Mouse (Mus musculus): Measurements from ENCODE around the gene Mrpl38. TPM values are rescaled to one million over a fixed set of nuclear protein-coding genes. Genes with fewer than 3 reads are reported as not detected.
"Not testable (repeated sequence)": the region's sequence is repeated elsewhere in the genome, so short reads cannot be mapped to it uniquely, and the experiment has no call there.

The Mrpl38 gene
- polyA plus RNA-seq, 1 experiment from 2014 or later: 66.6 TPM

DNA sequence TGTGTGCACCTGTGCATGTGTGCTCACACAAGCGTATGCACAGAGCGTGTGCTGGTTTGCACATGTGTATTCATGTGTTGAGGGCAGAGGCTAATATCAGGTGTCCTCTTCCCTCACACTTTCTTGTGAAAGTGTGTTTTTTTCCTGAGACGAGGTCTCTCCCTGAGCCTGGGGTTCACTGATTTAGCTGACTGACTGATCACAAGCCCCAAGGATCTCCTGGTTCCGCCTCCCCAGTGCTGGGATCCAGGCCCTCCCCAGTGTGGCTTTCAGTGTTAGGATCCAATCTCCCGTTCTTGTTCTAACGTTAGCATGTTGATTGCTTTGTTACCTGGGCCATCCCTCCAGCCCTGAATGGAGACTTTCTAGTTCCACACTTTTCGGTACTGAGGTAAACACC, 37.8 kb downstream of the Mrpl38 start:
- H3K36me3 ChIP-seq: no peaks in the 10 kb centered on the region
- DNase-seq (no peak), ATAC-seq (ENCODE audit: low read depth) (no peak)
- H3K27ac ChIP-seq: no peak overlapping the region
- WGBS (ENCODE audit: insufficient replicate concordance): 67% methylated on average over 7 of the region's 7 CpGs
- H3K4me1 ChIP-seq (replicated peaks): peaks cover 73% of the 10 kb centered on the region
- no peak overlapping the region for H3K4me2 ChIP-seq
- H3K27me3 ChIP-seq: peaks cover 5% of the 10 kb centered on the region
- H3K4me3 ChIP-seq (replicated peaks): no peak overlapping the region
- H3K9me3 ChIP-seq (replicated peaks): 0 out of 2 replicates have a peak, but pooled peaks cover 4% of the 10 kb centered on the region
- H3K9ac ChIP-seq: no peak overlapping the region

DNA sequence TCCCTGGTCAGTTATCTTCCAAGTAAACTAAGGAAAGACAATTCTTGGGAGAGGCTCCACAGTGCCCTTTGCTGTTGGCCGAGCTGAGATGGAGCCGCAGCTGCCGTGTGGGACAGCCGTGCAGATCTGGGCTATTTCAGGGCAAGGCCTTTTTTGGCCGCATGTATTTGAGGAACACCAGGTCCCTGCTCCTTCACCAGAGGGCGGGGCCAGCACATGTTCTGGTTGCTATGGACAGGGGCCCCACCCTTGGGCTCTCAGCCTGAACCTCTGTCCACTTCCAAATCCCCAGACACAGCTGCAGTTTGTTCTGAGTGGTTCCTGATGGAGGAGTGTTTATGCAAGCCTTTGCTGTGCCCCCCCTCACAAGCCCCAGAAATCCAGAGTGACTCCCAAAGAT, 38.3 kb downstream of the Mrpl38 start:
- Histone ChIP-seq H3K36me3 (no peaks in the 10 kb centered on the region), H3K4me2 (no peak overlapping the region), H3K27me3 (peaks cover under 1% of the 10 kb centered on the region; the same call in 1 of the 2 replicates), H3K4me3 (replicated peaks) (no peak overlapping the region), H3K9me3 (replicated peaks) (0 out of 2 replicates have a peak, but pooled peaks cover 4% of the 10 kb centered on the region), H3K9ac (no peak overlapping the region), H3K4me1 (replicated peaks) (peaks cover 69% of the 10 kb centered on the region), H3K27ac (peak overlapping the region; percentile 36; the same call in 1 of the 2 replicates)
- ATAC-seq (ENCODE audit: low read depth): no peak
- 47% methylated on average over 6 of the region's 6 CpGs for whole genome bisulfite sequencing (ENCODE audit: insufficient replicate concordance)
- no peak for DNase-seq

DNA sequence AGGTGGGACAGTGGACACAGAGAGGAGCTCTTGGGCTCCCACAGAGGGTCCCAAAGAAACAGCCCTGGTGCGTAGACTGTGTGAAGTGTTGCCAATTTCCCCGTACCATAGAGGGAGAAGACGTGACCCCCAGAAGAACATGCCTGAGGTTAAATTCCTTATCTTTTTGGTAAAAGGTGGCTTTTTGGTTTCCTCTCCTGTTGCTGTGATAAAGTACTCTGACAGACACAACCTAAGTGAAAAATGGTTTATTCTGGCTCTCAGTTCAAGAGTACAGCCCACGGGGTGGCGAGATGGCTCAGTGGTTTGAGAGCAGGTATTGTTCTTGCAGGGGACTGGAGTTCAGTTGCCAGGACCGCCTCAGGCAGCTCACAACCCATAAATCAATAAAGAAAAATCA, 39.2 kb downstream of the Mrpl38 start:
- ATAC-seq (ENCODE audit: low read depth): no peak
- no peaks in the 10 kb centered on the region for H3K27me3 ChIP-seq
- H3K4me1 ChIP-seq (replicated peaks): peaks cover 66% of the 10 kb centered on the region
- H3K9ac ChIP-seq: no peak overlapping the region
- DNase-seq: no peak
- 34% methylated on average over 6 of the region's 6 CpGs for WGBS (ENCODE audit: insufficient replicate concordance)
- no peaks in the 10 kb centered on the region for H3K36me3 ChIP-seq
- H3K27ac ChIP-seq: peak overlapping the region; percentile 36; the same call in 1 of the 2 replicates
- H3K9me3 ChIP-seq (replicated peaks): 0 out of 2 replicates have a peak, but pooled peaks cover 4% of the 10 kb centered on the region
- H3K4me3 ChIP-seq (replicated peaks): no peak overlapping the region
- H3K4me2 ChIP-seq: no peak overlapping the region

DNA sequence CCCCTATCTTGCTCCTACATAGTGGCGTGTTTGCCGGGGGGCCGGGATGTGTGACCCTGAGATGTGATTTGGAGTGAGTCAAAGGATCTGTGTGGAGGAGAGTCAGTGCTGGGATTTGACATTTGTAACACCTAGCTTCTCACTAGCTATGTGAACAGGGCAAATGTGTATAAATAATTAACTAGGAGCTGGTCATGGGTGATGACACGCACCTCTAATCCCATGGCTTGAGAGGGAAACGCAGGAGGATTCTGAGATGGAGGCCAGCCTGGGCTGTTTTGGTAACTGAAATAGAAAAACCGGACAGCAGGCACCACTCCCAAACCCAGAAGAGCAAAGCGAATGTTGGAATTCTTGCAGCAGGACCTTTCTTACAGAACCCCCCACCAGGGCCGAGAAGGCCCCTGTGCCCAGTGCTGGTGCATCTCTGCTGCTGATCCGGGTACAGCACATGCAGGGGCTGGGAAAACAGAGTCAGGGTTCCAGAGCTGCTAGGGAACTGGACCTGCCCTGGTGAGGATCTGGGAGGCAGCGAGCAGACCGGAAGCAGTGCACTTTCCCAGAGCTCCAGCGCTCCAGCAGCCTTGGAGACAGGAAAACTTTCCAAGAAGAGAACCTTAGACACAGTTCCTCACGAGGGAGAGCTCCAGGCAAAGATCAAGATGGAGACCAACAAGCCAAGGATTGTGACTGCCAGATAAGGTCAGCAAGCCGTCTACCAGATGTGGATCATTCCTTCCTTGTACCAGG, 39.8 kb downstream of the Mrpl38 start:
- no peak for DNase-seq
- Histone ChIP-seq H3K9ac (no peak overlapping the region; the same call in 1 of the 2 replicates), H3K27me3 (no peaks in the 10 kb centered on the region), H3K36me3 (no peaks in the 10 kb centered on the region), H3K4me3 (replicated peaks) (no peak overlapping the region), H3K27ac (peak overlapping the region; percentile 36; the same call in 1 of the 2 replicates), H3K4me1 (replicated peaks) (peaks cover 66% of the 10 kb centered on the region), H3K9me3 (replicated peaks) (0 out of 2 replicates have a peak, but pooled peaks cover 4% of the 10 kb centered on the region), H3K4me2 (no peak overlapping the region)
- WGBS (ENCODE audit: insufficient replicate concordance): 58% methylated on average over 14 of the region's 14 CpGs
- ATAC-seq (ENCODE audit: low read depth): no peak

- no peak overlapping the region for H3K9ac ChIP-seq
- 0 out of 2 replicates have a peak, but pooled peaks cover 4% of the 10 kb centered on the region for H3K9me3 ChIP-seq (replicated peaks)
- H3K4me2 ChIP-seq: no peak overlapping the region
- no peak for DNase-seq
- peaks cover 50% of the 10 kb centered on the region for H3K4me1 ChIP-seq (replicated peaks)
- no peaks in the 10 kb centered on the region for H3K36me3 ChIP-seq
- H3K27ac ChIP-seq: no peak overlapping the region
- no peak for ATAC-seq (ENCODE audit: low read depth)
- H3K27me3 ChIP-seq: no peaks in the 10 kb centered on the region
- no peak overlapping the region for H3K4me3 ChIP-seq (replicated peaks)
- WGBS (ENCODE audit: insufficient replicate concordance): 71% methylated on average over 5 of the region's 5 CpGs
Measured at GRCm38 (mm10) chr11:116096213-116097108, 42.2 kb downstream of the Mrpl38 start.

DNA sequence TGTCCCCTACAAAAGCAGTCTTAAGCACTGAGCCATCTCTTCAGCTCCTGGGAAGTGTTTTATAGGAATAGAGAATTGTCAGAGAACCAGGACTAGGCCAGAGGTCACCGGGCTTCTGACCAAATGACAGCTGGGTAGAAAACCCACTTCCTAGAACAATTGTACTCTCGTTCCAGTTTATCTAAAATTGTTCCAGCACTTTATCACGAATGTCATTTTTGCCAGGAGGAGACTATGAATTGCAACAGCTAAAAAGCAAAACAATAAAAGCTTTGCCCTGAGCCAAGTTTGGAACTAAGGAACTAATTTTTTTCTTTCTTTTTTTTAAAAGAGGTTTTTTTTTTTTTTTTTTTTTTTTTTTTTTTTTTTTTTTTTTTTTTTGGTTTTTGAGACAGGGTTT, 43.1 kb downstream of the Mrpl38 start:
- Histone ChIP-seq H3K27ac (0 out of 2 replicates have a peak overlapping the region, but pooled peaks have one; percentile 16), H3K4me2 (no peak overlapping the region), H3K9me3 (replicated peaks) (0 out of 2 replicates have a peak, but pooled peaks cover 4% of the 10 kb centered on the region), H3K36me3 (no peaks in the 10 kb centered on the region), H3K9ac (no peak overlapping the region), H3K4me3 (replicated peaks) (no peak overlapping the region), H3K27me3 (no peaks in the 10 kb centered on the region), H3K4me1 (replicated peaks) (peaks cover 41% of the 10 kb centered on the region)
- ATAC-seq (ENCODE audit: low read depth) (no peak), DNase-seq (no peak)
- WGBS (ENCODE audit: insufficient replicate concordance): 17% methylated on average over 3 of the region's 3 CpGs

GRCm38 (mm10) chr11:116093771-116094565, 44.7 kb downstream of the Mrpl38 start:
- Histone ChIP-seq H3K4me3 (replicated peaks) (peak overlapping the region; percentile 21), H3K36me3 (no peaks in the 10 kb centered on the region), H3K27me3 (no peaks in the 10 kb centered on the region), H3K9ac (peak overlapping the region; percentile 40; the same call in 1 of the 2 replicates), H3K4me1 (replicated peaks) (peaks cover 31% of the 10 kb centered on the region), H3K27ac (peak overlapping the region; percentile 77), H3K9me3 (replicated peaks) (0 out of 2 replicates have a peak, but pooled peaks cover 4% of the 10 kb centered on the region), H3K4me2 (peak overlapping the region; percentile 49)
- DNase-seq: no peak
- 8% methylated on average over 16 of the region's 16 CpGs for WGBS (ENCODE audit: insufficient replicate concordance)
- peak; percentile 51; the same call in 1 of the 2 replicates for ATAC-seq (ENCODE audit: low read depth)

GRCm38 (mm10) chr11:116092959-116093358, 45.7 kb downstream of the Mrpl38 start:
- 76% methylated on average over 6 of the region's 6 CpGs for WGBS (ENCODE audit: insufficient replicate concordance)
- H3K9me3 ChIP-seq (replicated peaks): not testable (repeated sequence)

DNA sequence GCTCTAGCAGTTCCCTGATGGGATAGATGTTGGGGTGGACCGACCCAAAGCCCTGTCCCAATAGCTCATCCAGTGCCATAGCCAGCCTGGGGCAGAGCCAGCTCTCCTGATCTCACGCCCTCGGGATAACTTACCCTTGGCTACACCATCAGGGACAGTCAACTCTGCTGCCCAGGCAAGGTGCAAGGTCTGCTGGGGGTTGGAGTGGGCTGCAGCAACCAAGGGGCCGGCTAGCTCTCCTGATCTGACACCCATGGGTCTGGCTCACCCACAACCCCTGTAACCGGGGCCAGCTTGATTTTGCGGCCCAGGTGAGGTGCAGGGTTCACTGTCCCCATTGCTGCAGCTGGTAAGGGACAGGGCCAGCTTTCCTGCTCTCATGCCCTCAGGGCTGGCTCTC, 47.1 kb downstream of the Mrpl38 start:
- H3K4me1 ChIP-seq (replicated peaks): peaks cover 40% of the 10 kb centered on the region
- 83% methylated on average over 6 of the region's 6 CpGs for WGBS (ENCODE audit: insufficient replicate concordance)
- no peak overlapping the region for H3K4me3 ChIP-seq (replicated peaks)
- DNase-seq (no peak), ATAC-seq (ENCODE audit: low read depth) (no peak)
- H3K27ac ChIP-seq: no peak overlapping the region; the same call in 1 of the 2 replicates
- H3K9me3 ChIP-seq (replicated peaks): 0 out of 2 replicates have a peak, but pooled peaks cover 1% of the 10 kb centered on the region
- no peaks in the 10 kb centered on the region for H3K27me3 ChIP-seq
- no peak overlapping the region for H3K9ac ChIP-seq
- H3K4me2 ChIP-seq: no peak overlapping the region
- H3K36me3 ChIP-seq: no peaks in the 10 kb centered on the region

More at GRCm38 (mm10) chr11:116092959-116093358, 45.7 kb downstream of the Mrpl38 start:
- H3K4me3 ChIP-seq (replicated peaks); H3K27me3 ChIP-seq; H3K9ac ChIP-seq; DNase-seq; H3K36me3 ChIP-seq; ATAC-seq (ENCODE audit: low read depth); H3K4me2 ChIP-seq: not testable (repeated sequence)
- H3K4me1 ChIP-seq (replicated peaks): peaks cover 36% of the 10 kb centered on the region
- peak overlapping the region; percentile 77; the same call in 1 of the 2 replicates for H3K27ac ChIP-seq

DNA sequence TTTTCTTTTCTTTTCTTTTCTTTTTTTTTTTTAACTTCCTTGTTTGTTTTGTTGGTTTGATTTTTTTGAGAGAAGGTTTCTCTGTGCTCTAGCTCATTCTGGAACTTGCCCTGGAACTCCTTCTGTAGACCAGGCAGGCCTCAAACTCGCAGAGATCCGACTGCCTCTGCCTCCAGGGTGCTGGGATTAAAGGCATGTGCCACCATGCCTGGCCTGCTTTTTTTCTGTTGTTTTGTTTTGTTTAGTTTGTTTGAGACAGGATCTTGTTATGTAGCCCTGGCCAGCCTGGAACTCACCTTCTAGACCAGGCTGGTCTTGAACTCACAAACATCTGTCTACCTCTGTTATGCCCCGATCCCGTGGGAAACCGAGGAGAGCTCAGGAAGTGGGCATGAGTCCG, 49.1 kb downstream of the Mrpl38 start:
- no peak overlapping the region for H3K4me2 ChIP-seq
- WGBS (ENCODE audit: insufficient replicate concordance): 80% methylated on average over 6 of the region's 6 CpGs
- no peak overlapping the region for H3K4me3 ChIP-seq (replicated peaks)
- H3K36me3 ChIP-seq: 0 out of 2 replicates have a peak, but pooled peaks cover 4% of the 10 kb centered on the region
- ATAC-seq (ENCODE audit: low read depth) (no peak), DNase-seq (no peak)
- peaks cover 53% of the 10 kb centered on the region for H3K4me1 ChIP-seq (replicated peaks)
- no peak overlapping the region for H3K27ac ChIP-seq
- H3K27me3 ChIP-seq: no peaks in the 10 kb centered on the region
- no peaks in the 10 kb centered on the region for H3K9me3 ChIP-seq (replicated peaks)
- H3K9ac ChIP-seq: no peak overlapping the region
